Mouse (Mus musculus): Measurements from ENCODE around the gene Fam198a. TPM values are rescaled to one million over a fixed set of nuclear protein-coding genes. Genes with fewer than 3 reads are reported as not detected.
"Not testable (repeated sequence)": the region's sequence is repeated elsewhere in the genome, so short reads cannot be mapped to it uniquely, and the experiment has no call there.

Fam198a gene
- total RNA-seq, 2 experiments from 2014 or later = 6.7 to 7.2 TPM

GRCm38 (mm10) chr9:122018782-122019395 lies 68.1 kb downstream of the Fam198a start:
- peak in 1 of 2 experiments; percentile 80 for DNase-seq (ENCODE audit: low spot score in 2 of 2)

DNA sequence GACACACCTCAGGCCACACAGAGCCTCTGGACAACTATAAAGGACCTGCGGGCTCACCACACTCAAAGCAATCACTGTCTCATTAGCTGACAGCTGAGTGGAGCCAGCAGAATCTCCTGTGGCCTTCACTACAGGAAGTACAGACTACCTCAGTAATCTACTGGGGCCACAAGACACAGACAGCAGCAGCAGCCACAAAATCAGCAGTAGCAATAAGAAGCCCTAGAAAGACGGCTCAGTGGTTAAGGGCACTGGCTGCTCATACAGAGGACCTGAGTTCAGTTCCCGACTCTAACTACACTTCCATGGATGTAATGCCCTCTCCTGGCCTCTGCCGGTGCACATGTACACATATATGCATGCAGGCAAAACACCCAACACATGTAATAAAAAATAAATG lies 69.5 kb downstream of the Fam198a start:
- no peak for DNase-seq (ENCODE audit: low spot score in 2 of 2)

- DNase-seq (ENCODE audit: low spot score in 2 of 2) = not testable (repeated sequence)
These were observed 70.4 kb downstream of the Fam198a start for GRCm38 (mm10) chr9:122021171-122021570.

GRCm38 (mm10) chr9:122021581-122021980 lies 70.8 kb downstream of the Fam198a start:
- no peak for DNase-seq (ENCODE audit: low spot score in 2 of 2)

GRCm38 (mm10) chr9:122022776-122023175 lies 72.0 kb downstream of the Fam198a start:
- DNase-seq (ENCODE audit: low spot score in 2 of 2) = peak in 1 of 2 experiments; percentile 47

DNA sequence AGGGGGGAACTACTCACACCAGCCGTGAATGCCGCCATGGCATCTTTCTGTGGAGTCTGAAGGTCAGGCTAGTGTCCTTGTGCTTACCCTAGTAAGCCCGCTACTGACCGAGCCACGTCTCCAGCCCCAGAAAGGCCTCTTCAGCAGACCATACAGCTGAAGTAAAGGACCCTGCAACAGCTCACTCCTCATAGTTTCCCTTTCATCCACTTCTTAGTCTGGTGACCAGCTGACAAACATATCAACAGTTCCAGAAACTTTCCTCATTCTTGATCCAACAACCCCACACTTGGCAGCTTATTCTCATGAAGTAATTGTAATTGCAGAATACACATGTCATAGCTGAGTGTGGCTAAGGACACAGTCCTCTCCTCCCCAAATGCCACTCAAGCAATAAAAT lies 73.1 kb downstream of the Fam198a start:
- DNase-seq (ENCODE audit: low spot score in 2 of 2) = no peak

DNA sequence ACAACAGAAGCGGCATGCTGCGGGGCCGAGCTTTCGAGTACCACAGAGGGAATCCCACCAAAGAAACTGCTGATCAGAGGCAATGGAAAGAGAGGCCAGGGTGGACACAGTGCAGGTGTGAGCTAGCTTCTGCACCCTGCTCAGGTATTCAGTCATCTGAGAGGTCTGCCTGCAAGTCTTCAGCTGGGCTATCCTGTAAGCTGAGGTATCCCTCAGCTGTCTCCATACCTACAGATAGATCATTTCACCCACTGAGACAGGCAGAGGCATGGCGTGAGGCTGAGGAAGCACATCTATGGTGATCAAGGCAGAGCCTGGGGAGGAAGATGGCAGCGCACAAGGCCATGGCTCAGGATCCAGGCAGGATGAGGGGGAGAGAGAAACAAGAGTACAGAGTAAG lies 73.6 kb downstream of the Fam198a start:
- DNase-seq (ENCODE audit: low spot score in 2 of 2) = no peak

DNA sequence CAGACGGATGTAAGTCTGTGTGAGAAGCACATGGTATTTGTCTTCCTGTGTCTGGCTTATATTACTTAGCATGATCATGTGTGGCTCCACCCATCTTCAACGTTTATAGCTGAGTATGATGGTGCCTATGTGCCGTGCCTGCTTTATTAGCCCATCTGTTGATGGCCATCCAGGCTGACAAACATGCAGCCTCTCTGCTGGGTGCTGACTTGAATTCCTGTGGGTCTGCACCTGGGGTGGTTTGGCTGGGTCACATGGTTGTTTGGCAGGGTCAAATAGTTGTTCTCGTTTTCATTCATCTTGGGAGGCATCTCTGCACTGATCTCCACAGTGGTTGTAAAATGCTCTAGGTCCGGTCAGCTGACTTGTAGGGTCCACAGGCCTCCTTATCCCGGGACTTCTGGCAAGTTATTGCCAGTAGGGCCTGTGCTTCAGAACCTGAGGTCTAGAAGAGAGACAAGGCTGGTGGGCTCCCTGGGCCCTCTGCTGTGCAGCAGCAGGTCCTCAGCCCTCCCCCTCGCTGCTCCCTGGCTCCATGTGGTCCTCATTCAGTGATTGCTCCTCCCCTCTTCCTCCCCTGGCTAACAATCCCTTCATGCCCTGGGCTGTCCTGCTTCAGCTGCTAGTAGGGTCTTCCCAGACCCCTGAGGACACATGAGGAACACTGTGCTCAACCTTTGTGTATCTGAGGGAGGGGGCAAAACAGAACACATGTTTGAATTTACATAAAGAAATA lies 75.2 kb downstream of the Fam198a start:
- DNase-seq (ENCODE audit: low spot score in 2 of 2) = no peak

DNA sequence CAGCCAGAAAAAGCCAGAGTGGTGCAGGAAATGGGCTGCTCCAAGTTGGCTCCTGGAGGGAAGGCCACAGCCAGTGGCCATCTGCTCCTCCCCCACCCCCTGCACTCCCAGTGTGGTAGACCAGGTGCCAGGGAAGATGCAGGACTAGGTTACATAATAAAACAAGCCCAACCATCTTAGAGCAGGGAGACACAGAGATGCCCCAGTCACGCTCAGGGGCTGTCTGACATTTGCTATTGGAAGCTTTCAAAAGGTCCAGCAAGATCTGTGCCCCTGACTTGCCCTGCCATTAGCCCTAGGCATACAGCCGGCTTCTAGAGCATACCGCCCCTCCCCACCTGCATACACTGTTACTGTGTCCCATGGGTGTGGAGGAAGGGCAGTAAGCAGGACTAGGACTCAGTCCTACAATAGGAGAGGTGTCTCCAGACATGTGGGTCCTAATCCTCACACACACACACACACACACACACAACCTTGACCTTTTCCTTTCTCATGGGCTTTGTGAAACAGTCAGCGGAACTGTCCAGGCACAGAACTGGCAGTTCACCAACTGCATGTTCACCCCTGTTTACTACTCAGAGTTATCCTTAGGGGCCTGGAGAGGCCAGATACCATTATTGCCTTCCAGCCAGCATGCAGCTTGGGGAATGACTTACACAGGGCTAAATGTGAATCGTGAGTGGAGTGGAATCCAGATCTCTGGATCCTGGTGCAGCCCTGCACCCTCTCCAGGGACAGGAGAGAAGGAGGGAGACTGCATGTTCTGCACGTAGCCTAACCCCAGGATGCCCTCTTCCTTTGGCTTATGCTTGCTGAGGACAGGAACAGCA lies 76.5 kb downstream of the Fam198a start:
- DNase-seq (ENCODE audit: low spot score in 2 of 2) = no peak

DNA sequence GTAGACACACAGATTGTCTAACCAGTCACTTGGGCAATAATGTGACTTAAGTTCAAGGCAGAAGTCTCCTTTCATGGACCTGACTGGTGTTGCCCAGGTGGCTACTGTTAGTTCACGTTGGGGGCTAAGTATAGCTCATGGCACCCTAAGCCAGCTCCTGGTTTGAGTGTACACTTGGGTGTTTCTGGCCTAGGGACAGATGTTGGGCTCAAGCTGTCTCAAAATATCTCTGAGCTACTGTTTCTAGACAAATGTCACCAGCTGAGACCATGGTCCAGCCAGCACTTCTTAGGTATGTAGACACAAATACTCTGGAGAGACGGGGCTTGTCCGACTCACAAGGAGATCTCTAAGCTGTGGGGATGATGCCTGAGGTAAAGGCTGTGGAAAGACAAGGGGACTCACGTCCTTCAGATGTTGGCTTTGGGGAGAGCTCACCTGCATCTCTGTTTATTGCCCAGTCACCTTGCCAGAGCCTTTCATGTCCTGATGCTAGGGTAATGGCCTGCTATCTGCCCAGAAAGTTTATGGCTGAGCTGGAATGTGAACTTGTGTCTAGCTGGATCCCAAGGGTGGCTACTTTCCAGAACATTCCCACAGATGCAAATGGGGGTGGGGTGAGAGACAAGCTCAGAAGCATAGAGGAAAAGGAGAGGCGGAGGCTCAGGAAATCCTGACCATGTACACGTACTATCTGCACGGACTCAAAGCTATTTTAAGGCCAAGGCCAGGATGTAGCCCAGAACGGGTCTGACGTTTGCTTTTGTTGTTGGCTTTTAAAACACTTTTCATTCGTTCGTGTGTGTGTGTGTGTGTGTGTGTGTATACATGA lies 77.3 kb downstream of the Fam198a start:
- no peak for DNase-seq (ENCODE audit: low spot score in 2 of 2)

- no peak for DNase-seq (ENCODE audit: low spot score in 2 of 2)
These were observed 79.0 kb downstream of the Fam198a start for GRCm38 (mm10) chr9:122029765-122030164.

Other genes starting within 250 kb of the Fam198a start
- 10 to 100 TPM; 28.7 to 33.4 TPM for gene Sec22c, start 245.5 kb upstream of the Fam198a start, total RNA-seq (2021)
- gene Ss18l2, start 240.7 kb upstream of the Fam198a start, total RNA-seq (2021) = 10 to 100 TPM; 73.7 to 82.6 TPM
- 100 to 1,000 TPM in 1 of 2 experiments, 10 to 100 TPM in 1; 98.6 to 100 TPM for gene Nktr, start 231.8 kb upstream of the Fam198a start, total RNA-seq (2021)
- gene Zfp651, start 191.7 kb upstream of the Fam198a start, total RNA-seq (2021) = 100 to 1,000 TPM in 1 of 2 experiments, 10 to 100 TPM in 1; 98.6 to 102 TPM
- 1 to 10 TPM; 4.8 to 5.6 TPM for gene Klhl40, start 173.4 kb upstream of the Fam198a start, total RNA-seq (2021)
- 10 to 100 TPM; 17.9 to 20.0 TPM for gene Hhatl, start 158.5 kb upstream of the Fam198a start, total RNA-seq (2021)
- gene Ccdc13, start 111.5 kb upstream of the Fam198a start, total RNA-seq (2021) = 1 to 10 TPM; 8.1 to 8.4 TPM
- 10 to 100 TPM; 79.1 to 86.6 TPM for gene Higd1a, start 92.6 kb upstream of the Fam198a start, total RNA-seq (2021)
- 1 to 10 TPM; 1.4 to 2.4 TPM for gene Ackr2, start 52.6 kb upstream of the Fam198a start, total RNA-seq (2021)
- gene Cyp8b1, start 34.7 kb upstream of the Fam198a start, total RNA-seq (2021) = not detected
- gene Pomgnt2, start 46.1 kb downstream of the Fam198a start, total RNA-seq (2021) = 10 to 100 TPM; 45.4 to 45.5 TPM
- 100 to 1,000 TPM; 105 to 116 TPM for gene Snrk, start 166.3 kb downstream of the Fam198a start, total RNA-seq (2021)